Mouse (Mus musculus) right cerebral cortex, postnatal 10 days (tissue): ENCODE data around the gene Uba52.
A peak's percentile ranks its signal among the peaks of the same experiment; 100 is the strongest.

Experiments
- DNase-seq, 2 experiments: peaks; one replicate each; pipeline ENCODE4 v3.0.0; 2021; ENCODE audit warnings: low spot score in 2 of 2

The Uba52 gene

DNA sequence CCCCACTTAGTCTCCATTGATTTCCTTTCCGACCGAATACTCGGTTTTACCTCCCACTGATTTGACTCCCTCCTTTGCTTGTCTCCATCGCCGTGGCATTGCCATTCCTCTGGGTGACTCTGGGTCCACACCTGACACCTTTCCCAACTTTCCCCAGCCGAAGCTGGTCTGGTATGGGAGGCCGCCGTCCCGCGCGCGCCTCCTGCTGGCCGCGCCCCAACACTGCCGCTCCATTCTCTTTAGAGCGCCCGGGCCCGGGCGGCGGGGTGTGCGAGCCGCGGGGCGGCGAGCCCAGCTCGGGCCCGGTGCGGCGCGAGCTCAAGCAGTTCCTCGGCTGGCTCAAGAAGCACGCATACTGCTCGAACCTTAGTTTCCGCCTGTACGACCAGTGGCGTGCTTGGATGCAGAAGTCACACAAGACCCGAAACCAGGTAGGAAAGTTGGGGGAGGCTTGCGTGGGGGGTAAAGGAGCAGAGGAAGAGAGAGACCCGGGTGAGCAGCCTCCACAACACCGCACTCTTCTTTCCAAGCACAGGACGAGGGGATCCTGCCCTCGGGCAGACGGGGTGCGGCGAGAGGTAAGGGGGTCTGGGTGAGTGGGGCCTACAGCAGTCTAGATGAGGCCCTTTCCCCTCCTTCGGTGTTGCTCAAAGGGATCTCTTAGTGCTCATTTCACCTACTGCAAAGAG lies 7.4 kb downstream of the Uba52 start:
- DNase-seq = peak; percentile 59 to 69

DNA sequence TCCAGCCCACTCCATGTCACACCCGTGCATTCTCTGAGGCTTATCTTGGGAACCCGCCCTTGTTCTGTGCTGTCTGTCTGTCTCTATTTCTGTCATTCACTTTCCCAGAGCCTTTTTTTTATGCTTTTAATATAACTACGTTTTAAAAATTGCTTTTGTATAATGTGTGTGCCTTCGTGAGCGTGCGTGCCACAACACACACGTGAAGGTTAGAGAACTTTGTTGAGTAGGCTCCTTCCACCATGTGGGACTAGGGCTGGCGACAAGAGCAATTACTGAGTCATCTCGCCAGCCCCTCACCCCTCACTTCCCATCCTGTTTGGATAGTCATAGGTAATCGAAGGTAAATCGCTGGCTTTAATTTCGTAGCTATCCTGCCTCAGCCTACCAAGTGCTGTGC lies 8.1 kb downstream of the Uba52 start:
- no peak for DNase-seq

DNA sequence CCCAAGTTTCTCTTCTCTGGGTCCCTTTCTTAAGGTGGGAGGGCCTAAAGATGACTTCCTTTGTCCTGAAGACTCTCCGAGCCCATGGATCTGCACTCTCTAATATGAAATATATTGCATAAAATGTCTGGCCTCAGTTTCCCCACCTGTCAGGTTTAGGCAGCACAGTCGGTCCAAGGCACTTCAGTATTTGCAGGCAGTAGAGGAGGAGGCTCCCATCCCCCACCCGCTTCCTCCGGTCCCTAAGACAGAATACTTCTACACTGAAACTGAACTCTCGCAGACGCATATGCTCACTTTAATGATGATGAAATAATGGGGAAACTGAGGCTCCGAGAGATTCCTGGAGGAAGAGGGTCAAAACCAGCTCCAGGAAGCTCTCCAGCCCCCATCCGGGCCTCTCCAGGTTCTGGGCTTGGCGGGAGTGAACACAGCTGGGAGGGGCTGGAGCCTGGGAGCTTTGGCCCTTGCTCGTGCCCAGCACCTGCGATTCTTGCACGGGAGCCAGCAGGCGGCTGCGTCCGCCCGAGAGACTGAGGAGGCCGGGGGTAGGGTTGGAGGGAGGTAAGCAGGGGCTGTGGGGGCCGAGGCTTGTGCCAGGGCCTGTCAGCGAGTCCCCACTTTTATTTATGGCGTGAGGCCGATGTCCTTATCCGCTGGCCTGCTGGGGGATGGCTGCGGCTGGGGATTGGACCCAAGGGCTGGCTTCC lies 8.6 kb downstream of the Uba52 start:
- DNase-seq = peak; percentile 58 to 59

DNA sequence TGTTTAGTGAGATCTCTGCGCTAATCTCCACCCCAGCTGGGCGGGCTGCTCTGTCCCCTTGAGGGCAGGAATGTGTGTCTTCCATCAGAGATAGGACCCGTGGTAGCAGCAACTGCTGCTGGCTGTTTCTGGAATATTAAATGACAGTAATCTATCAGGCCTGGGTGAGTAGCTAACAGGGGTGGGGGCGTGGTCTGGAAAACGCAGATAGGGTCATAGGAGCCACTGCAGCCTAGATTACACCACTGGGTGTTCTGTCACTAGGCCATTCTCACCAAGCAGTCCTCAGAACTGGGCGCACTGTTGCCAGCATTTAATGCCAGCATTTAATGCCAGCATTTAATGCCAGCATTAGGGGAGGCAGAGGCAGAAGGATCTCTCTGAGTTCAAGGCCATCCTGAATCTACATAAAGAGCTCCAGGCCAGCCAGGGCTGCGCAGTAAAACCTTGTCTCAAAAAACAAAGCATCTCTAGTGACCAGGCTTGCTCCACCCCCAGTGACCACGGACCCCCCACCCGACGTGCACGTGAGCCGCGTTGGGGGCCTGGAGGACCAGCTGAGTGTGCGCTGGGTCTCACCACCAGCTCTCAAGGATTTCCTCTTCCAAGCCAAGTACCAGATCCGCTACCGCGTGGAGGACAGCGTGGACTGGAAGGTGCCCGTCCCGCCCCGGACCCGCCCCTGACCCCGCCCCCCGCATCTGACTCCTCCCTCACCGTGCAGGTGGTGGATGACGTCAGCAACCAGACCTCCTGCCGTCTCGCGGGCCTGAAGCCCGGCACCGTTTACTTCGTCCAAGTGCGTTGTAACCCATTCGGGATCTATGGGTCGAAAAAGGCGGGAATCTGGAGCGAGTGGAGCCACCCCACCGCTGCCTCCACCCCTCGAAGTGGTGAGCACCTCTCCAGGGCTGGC lies 10.0 kb downstream of the Uba52 start:
- peak in 1 of 2 experiments; percentile 40 for DNase-seq

DNA sequence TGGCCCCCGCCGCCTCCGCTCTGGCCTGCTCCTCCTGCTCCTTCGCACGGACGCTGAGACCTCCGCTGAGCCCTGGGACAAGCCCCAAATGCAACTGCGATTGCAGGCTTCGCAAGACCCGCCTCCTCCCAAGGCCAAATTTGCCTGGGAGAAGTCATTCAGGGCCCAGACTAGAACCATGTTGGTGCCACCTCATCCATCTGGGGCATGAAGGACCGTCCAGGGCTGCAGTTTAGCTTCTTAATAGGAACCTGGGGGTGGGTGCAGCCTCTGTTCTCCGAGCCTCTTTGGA lies 14.9 kb downstream of the Uba52 start:
- no peak for DNase-seq

DNA sequence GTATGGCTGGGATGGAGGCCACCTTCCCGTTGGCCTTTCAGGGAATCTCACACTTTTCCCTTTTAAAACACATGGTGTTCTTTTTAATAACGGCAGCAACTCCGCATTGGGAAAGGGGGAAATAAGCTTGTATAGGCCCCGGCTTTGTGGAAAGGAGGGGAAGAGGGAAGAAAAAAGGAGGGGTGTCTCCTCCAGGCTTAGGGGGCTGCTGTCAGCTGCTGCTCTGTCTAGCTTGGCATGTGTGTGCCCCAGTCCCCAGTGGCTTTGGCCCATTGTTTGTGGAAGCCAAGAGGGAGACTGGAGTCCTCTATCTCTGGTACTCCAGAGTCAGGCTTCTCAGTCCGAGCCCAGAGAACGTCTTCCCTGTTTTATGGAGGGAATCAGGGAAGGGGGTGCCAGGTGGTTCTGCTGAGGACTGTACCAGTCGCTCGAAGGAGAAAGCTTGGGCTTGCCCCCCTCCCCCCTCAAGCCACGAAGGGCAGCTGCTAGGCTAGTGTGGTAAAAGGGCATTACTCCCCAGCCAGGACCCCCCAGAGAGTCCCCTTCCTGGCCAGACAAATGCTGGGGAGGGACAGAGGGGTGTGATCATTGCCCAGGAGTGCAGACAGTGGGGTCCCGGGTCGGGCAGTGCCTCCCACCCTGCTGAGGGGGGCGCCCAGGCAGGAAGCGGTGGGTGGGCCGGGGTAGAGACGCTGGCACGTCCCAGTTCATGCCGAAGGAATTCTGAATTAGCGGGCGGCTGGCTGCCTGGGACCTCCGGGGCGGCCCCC lies 15.4 kb downstream of the Uba52 start:
- DNase-seq = peak in 1 of 2 experiments; percentile 25

DNA sequence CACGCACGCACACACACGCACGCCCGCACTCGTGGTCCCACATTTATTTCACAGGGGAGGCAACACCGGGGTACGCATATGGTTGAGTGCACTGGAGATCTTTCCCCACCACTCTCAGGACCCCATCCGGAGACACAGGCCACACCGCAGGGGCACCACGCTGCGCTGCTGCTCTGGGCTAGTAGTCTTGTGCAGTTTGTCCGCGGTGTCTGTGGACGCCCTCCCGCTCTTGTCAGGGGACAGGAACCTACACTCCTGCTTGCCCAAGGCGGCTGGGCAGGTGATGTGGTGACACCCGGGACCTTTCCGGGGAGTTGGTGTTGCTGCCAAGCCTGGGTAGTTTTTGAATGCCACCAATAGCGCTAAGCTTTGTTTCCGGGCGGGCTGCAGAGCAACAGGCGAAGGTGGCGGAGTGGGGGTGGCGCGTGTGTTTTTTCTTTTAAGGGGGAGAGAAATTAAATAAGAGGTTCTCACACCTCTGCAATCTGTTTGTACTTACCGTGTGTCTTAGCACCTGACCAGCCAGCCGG lies 16.1 kb downstream of the Uba52 start:
- peak in 1 of 2 experiments; percentile 23 for DNase-seq

DNA sequence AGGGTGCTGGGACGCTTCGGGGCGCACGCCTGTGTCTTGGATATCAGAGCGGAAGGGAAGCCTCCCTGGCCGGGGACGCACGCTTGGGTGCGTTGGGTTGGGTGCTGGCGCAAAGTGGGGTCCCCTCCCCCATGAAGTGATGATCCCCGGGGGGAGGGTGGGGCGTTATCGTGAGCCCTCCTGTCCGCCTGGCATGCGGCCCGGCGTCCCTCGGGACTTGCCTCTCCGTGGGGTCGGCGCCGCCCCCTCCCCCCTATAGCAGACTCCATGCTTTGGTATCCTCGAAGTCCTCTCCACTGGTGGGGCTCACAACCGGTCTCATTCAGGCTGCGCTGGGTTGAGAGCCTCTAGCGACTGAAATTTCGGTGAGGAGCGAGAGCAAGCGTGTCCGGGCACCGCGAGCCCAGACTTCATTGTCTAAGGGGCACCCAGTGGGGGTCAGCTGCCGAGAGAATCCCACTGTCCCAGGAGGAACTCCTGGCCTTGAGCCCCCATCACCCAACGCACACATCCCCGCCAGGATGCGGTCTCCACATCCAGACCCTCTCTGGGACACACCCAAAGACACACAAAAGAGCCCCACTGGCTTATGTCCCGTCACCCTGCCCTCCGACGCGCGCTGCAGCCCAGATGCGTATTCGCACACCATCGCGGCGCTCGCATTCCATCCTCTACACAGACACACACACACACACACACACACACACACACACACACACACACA lies 16.7 kb downstream of the Uba52 start:
- DNase-seq = peak in 1 of 2 experiments; percentile 30

DNA sequence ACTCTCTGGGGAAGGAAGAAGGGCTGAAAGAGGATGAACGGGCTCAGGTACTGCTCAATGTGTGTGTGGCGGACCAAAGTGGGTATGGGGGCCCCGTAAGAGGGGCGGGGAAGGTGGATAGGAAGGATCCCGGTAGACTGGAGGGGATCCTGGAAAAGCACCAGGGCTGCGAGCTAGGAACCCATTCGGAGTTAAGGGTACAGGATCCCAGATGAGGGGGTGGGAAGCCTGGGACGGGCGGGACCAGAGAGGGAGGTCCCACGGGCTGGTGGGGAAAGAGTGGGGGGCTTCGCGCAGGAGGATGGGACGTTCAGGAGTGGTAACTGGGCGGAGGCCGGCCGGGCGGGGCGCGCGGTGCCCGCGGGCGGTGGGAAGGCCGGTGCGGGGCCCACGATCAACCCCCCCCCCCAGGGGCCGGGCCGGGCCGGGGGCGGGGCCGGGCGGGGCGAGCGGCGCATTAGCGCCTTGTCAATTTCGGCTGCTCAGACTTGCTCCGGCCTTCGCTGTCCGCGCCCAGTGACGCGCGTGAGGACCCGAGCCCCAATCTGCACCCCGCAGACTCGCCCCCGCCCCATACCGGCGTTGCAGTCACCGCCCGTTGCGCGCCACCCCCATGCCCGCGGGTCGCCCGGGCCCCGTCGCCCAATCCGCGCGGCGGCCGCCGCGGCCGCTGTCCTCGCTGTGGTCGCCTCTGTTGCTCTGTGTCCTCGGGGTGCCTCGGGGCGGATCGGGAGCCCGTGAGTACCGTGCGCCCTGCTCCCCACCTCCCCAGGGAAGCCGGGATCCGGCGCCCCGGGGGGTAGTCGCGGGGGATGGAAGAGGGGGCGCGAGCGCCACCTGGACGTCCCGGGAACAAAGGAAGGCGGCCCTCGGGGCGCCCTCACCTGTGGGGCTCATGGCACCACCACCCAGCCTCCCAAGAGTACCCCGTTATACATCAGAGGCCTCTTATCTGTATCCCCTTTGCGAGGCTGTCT lies 17.6 kb downstream of the Uba52 start, which contains the start of gene Crlf1:
Gene Crlf1, plus strand, starts transcription at position 495 of the 977 bp plus-strand sequence.
- DNase-seq = peak in 1 of 2 experiments; percentile 32

DNA sequence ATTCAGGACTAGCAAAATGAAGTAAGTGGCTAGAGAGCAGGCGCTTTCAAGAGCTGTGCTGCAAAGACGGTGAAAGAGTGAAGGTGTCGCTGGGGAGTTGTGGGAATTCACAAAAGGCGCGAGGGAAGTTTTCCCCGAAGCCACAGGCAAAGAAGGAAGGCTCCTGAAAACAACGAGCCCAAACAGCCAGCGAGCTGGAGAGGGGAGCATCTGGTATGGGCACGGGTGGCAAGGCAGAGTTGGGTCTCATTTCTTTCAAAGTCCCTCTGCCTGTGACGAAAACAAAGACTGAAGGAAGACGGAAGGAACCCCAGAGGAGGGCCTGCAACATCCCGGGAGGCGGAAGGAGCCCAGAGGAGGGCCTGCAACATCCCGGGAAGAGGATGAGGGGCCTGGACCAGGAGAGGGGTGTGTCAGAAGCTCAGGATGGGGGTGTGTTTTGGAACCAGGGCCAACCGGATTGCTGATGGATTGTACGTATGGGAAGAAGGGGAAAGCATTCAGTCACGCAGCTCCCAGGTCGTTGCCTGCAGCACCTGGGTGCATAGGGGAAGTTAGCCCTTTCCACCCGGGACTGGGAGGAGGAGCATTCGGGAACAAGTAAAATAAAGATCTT lies 19.6 kb downstream of the Uba52 start:
- no peak for DNase-seq

DNA sequence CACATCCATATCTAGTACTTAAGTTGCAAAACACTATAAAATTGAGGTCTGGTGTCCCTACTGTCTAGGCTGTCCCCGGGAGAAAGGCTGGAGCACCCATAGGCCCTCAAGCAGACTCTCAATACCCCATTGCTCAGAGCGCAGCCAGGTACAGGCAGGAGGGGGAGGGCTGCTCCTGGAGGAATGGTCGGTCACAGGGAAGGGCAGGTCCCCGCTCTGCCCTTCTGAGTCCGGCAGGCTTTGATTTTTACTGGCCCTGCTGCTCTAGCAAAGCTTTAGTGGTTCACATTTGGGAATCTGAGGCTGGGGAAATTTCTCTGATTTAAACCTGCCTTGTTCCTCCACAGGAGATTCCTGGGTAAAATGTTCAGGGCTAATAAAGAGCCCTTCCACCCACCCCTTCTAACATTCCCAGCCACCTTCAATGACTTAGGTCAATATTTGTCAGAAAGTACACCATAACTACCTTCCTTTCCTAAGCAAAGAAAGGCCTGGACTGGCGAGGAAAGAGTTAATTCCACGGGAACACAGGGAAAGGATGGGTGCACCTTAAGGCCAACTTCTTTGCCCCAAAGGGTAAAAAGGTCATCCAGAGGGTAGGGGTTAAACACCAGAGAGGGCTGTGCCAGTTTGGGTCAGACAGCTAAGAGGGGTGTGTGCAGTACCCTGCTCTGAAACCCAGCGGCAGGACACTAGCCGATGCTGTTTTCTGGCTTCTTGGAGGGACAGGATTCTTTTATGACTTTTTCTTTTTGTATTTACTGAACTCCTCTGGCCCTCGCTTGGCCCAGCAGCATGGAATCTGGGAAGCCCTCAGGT lies 20.3 kb downstream of the Uba52 start:
- DNase-seq = no peak

DNA sequence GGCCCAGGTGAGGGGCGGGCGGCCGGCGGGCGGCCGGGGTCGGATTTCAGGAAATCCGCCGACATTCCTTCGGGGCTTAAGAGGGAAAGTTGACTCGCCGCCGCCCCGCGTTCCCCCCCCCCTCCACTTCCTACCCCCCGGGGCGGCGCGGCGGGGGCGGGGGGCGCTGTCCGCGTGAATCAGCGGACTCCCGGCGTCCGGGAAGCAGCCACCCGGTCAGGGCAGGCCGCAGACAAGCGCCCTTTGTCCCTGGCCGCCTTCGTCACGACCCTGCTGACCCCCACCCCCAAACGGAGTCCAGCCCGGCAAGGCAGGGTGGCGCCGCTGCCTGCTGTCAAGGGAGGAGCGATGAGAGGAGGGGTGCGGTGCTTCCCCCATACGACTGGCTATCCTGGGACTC lies 21.0 kb downstream of the Uba52 start:
- no peak for DNase-seq

DNA sequence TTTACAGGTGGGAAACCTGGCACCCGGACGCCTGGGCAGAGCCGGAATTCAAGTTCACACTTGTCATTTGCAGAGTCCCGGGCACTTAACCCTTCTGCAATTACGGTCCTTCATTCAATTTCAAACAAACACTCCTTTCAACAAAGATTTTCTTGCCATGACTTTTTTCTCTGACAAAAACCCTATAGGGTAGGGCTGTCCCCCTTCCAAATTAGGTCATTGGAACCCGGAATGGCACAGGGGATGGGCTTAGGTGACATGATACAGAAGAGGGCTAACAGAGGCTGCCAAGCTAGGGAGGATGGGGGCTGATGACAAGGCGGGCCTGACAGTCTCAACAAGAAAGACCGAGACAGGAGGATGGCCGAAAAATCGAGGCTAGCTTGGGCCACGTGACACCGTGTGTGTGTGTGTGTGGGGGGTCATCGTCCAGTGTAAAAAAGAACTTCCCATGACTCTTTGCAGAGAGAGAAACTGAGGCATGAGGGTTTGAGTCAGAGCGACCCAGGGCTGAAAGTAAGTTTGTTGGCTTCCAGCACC lies 21.6 kb downstream of the Uba52 start:
- DNase-seq = no peak

DNA sequence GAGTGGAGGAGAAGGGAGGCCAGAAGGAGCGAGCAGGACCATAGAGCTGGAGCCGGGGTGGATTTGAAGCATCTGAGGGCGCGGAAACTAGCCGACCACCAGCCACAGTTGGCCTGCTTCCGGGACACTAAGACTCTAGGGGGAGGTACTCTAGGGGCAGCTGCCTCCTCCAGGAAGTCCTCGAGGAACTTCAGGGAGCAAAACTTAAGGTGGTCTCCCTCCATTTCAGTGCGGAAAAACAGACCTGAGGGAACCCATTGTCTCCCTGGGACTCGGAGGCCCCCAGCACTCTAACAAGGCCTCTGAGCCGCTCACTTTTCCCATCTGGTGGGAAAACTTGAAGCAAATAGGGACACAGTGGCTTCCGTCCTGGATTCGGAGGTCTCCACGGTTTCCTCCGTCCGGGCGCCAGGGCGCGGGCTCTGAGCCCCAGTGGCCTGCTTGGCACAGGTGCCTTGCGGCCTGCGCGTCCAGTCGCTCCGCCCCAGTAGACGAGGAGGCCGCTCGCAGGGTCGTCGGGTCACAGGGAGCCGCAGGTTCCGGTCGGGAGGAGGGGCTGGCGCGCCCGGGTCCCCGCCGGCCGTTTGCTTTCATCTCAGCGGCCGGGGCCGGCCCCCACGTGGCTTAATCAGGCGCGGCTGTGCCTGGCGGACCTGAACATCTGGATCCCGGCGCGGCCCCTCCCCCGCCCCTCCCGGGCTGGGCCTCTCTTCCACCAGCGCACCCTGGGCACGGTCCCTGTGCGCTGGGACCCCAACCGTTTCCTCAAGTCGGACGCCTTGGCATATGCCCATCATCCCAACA lies 22.4 kb downstream of the Uba52 start:
- DNase-seq = no peak

DNA sequence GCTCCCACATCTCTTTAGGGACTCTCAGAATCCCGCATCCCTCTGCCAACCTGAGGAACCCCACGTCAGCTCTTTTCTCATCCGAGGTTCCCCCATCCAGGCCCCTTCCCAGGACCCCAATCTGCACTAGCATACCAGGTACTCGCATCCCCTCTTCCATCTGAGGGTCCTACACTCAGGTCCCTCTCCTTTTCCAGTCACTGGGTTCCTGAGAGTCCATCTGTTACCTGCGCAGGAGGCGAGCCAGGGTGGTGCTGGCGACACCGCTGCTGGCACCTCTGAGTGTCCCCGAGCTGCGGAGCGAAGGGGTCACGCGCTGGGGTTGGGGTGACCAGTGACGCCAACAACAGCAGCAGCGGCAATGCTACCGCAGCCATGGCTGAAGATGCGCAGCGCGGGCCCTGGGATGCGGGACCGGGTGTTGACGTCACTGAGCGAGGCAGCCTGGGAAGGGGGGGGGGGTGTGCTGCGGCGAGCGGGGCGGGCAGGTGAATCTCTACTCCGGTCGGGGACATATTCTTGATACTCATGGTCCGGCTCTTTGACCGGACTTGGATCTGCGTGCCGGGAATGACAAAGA lies 23.6 kb downstream of the Uba52 start, which contains the start of gene Tmem59l:
Gene Tmem59l, minus strand, starts transcription at position 418 of the 580 bp plus-strand sequence.
- peak; percentile 73 to 78 for DNase-seq

DNA sequence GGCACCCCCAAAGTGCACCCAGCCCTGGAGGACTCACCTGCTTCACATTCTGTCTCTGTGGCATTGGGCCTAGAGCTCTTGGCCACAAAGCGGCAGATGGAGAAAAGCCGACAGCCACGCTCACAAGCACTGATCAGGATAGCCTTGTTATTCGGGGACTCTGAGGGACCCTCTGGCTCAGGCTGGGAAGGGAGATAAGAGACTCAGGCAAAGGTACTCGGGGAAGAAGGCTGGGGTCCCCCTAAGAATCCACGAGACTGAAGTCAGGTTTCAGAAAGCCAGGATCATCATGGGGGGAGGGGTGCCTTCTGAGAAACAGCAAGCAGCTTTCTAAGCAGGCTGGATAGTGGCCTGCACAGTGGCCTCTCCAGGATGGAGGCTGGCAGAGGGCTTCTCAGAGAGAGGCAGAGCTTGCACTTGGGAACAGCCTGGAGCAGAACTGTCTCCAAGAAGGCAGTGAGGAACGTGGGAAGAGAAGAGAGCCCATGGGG lies 24.4 kb downstream of the Uba52 start:
- no peak for DNase-seq
